ENCODE assay signal across 8 mouse cellular contexts in genomic region chr11:117962228-117963067, GRCm38 (mm10). TPM values are rescaled to one million over a fixed set of nuclear protein-coding genes. Genes with fewer than 3 reads are reported as not detected.
A peak's percentile ranks its signal among the peaks of the same experiment; 100 is the strongest.
DNase-seq lines count a peak whose midpoint lies in the region; ATAC-seq and TF ChIP-seq lines count a peak whose summit lies in the region.

No protein-coding gene starts in this region.

- no peak; the same call in 1 of the 2 replicates for TF ChIP-seq EP300 in liver, postnatal 0 days (IDR thresholded peaks at IDR 0.05; ENCODE audit: low read depth)

- ATAC-seq in intestine, postnatal 0 days: peak; percentile 25; the same call in 1 of the 2 replicates
- ATAC-seq in liver, postnatal 0 days: peak; percentile 43
- ATAC-seq in megakaryocyte progenitor cell, adult 5-6 weeks (replicated peaks; ENCODE audit: poor library complexity): no peak
- ATAC-seq in erythroid progenitor cell, adult 5-6 weeks (replicated peaks; ENCODE audit: low FRiP score, poor library complexity, severe bottlenecking): no peak

- no peak for TF ChIP-seq CTCF in E14TG2a.4 (conservative IDR thresholded peaks at IDR 0.05; ENCODE audit: low read length)
- no peak for TF ChIP-seq CTCF in intestine, postnatal 0 days (IDR thresholded peaks at IDR 0.05; ENCODE audit: low read depth)
- no peak for TF ChIP-seq CTCF in liver, postnatal 0 days (IDR thresholded peaks at IDR 0.05; ENCODE audit: low read depth)

- peak overlapping the region; percentile 80 for H3K27ac ChIP-seq in intestine, postnatal 0 days (ENCODE audit: low read depth, low read length)
- peak overlapping the region; percentile 96 for H3K27ac ChIP-seq in liver, postnatal 0 days (ENCODE audit: low read depth)

- H3K4me2 ChIP-seq in intestine, postnatal 0 days (replicated peaks; ENCODE audit: low read depth): peak overlapping the region; percentile 72; the same call in 1 of the 2 replicates
- H3K4me2 ChIP-seq in liver, postnatal 0 days (ENCODE audit: low read depth, low read length): peak overlapping the region; percentile 73; the same call in 1 of the 2 replicates

- H3K36me3 ChIP-seq in E14TG2a.4 (ENCODE audit: insufficient read depth, low read length): peaks cover 34% of the 10 kb centered on the region
- H3K36me3 ChIP-seq in intestine, postnatal 0 days (ENCODE audit: control insufficient read depth, insufficient read depth): peaks cover 22% of the 10 kb centered on the region
- peaks cover 8% of the 10 kb centered on the region for H3K36me3 ChIP-seq in liver, postnatal 0 days (replicated peaks; ENCODE audit: insufficient read depth, low read length)

- H3K4me1 ChIP-seq in E14TG2a.4 (replicated peaks; ENCODE audit: low read depth, low read length): peaks cover 93% of the 10 kb centered on the region
- peaks cover 30% of the 10 kb centered on the region for H3K4me1 ChIP-seq in intestine, postnatal 0 days (replicated peaks; ENCODE audit: control insufficient read depth, insufficient read depth, low read length)
- peaks cover 78% of the 10 kb centered on the region for H3K4me1 ChIP-seq in liver, postnatal 0 days (ENCODE audit: insufficient read depth)

- no peak overlapping the region for H3K9ac ChIP-seq in intestine, postnatal 0 days (ENCODE audit: low read depth, low read length)
- H3K9ac ChIP-seq in liver, postnatal 0 days (replicated peaks): peak overlapping the region; percentile 30

- H3K27me3 ChIP-seq in E14TG2a.4 (ENCODE audit: insufficient read depth, low read length): peaks cover 7% of the 10 kb centered on the region
- no peaks in the 10 kb centered on the region for H3K27me3 ChIP-seq in intestine, postnatal 0 days (replicated peaks; ENCODE audit: control insufficient read depth, insufficient read depth, low read length)
- peaks cover 15% of the 10 kb centered on the region for H3K27me3 ChIP-seq in liver, postnatal 0 days (ENCODE audit: insufficient read depth, low read length)

- DNase-seq in adrenal gland, postnatal 10 days: peak; percentile 91
- peak; percentile 100 for DNase-seq in heart, adult 11 months
- DNase-seq in liver, postnatal 0 days: peak; percentile 85
- peak; percentile 97 for DNase-seq in ovary, adult 18-20 months (ENCODE audit: low spot score)

- no peaks in the 10 kb centered on the region for H3K9me3 ChIP-seq in E14TG2a.4 (ENCODE audit: low read length)
- no peaks in the 10 kb centered on the region for H3K9me3 ChIP-seq in intestine, postnatal 0 days (ENCODE audit: control insufficient read depth)
- H3K9me3 ChIP-seq in liver, postnatal 0 days (ENCODE audit: low read length): no peaks in the 10 kb centered on the region

- 42% methylated on average over 10 of the region's 10 CpGs for WGBS in intestine, postnatal 0 days
- 46% methylated on average over 10 of the region's 10 CpGs for WGBS in liver, postnatal 0 days (ENCODE audit: insufficient replicate concordance)

- H3K4me3 ChIP-seq in E14TG2a.4 (replicated peaks; ENCODE audit: low read length): peak overlapping the region; percentile 99
- H3K4me3 ChIP-seq in intestine, postnatal 0 days (ENCODE audit: low read depth, low read length): no peak overlapping the region
- no peak overlapping the region for H3K4me3 ChIP-seq in liver, postnatal 0 days (ENCODE audit: low read depth, low read length)

RNA-seq across cellular contexts. Expression of gene Socs3, which starts 7.4 kb away (rescaled TPM):
- 1 to 10 TPM; 5.0 to 9.0 TPM for total RNA-seq in adrenal gland, postnatal 10 days (2021)
- polyA plus RNA-seq in intestine, postnatal 0 days (2015; fragmentation: Nextera tagmentation; extraction: Ambion mirVana): 15.7 and 15.9 TPM in 2 replicates
- 3.5 and 5.8 TPM in 2 replicates for polyA plus RNA-seq in liver, postnatal 0 days (2015; fragmentation: Nextera tagmentation; extraction: Ambion mirVana)
- total RNA-seq in megakaryocyte progenitor cell, adult 5-6 weeks (2015): 0.76 and 0.96 TPM in 2 replicates
- 0.79 and 1.1 TPM in 2 replicates for total RNA-seq in megakaryocyte progenitor cell, adult 5-6 weeks (2017)
- 0.36 and 1.3 TPM in 2 replicates for total RNA-seq in erythroid progenitor cell, adult 5-6 weeks (2015; ENCODE audit: low replicate concordance)
- 1.2 TPM in 1 of 2 replicates, not detected in the other for total RNA-seq in erythroid progenitor cell, adult 5-6 weeks (2017; ENCODE audit: low replicate concordance)

RNA-seq across cellular contexts. Expression of gene Pgs1, which starts 23.6 kb away (rescaled TPM):
- total RNA-seq in adrenal gland, postnatal 10 days (2021): 10 to 100 TPM; 30.9 to 31.0 TPM
- 23.1 and 24.0 TPM in 2 replicates for polyA plus RNA-seq in intestine, postnatal 0 days (2015; fragmentation: Nextera tagmentation; extraction: Ambion mirVana)
- 9.1 and 10.1 TPM in 2 replicates for polyA plus RNA-seq in liver, postnatal 0 days (2015; fragmentation: Nextera tagmentation; extraction: Ambion mirVana)
- 13.0 and 14.7 TPM in 2 replicates for total RNA-seq in megakaryocyte progenitor cell, adult 5-6 weeks (2015)
- total RNA-seq in megakaryocyte progenitor cell, adult 5-6 weeks (2017): 15.6 and 18.7 TPM in 2 replicates
- 10.1 and 13.3 TPM in 2 replicates for total RNA-seq in erythroid progenitor cell, adult 5-6 weeks (2015; ENCODE audit: low replicate concordance)
- total RNA-seq in erythroid progenitor cell, adult 5-6 weeks (2017; ENCODE audit: low replicate concordance): 5.1 and 22.5 TPM in 2 replicates

Comparison
In these comparisons a context has a peak if more than half of its experiments do, and no peak if none do; other contexts are left out.
1. ATAC-seq: peak in intestine, postnatal 0 days (single experiment) and liver, postnatal 0 days (single experiment); none in megakaryocyte progenitor cell, adult 5-6 weeks (single experiment) and erythroid progenitor cell, adult 5-6 weeks (single experiment).
2. Peak in every context shown above with its lines, with median percentiles within 50 percentile points of each other: DNase-seq.